Mouse (Mus musculus) ovary, adult 10 weeks (tissue): ENCODE results near the gene Bhlhe41. TPM values are rescaled to one million over a fixed set of nuclear protein-coding genes. Genes with fewer than 3 reads are reported as not detected.

ENCODE experiments used
- polyA plus RNA-seq: library from polyadenylated mRNA; stranded (reverse); fragments of 350-450 nt; fragmentation: Illumina TruSeq; extraction: RNeasy Lipid Tissue Mini Kit (QIAGEN cat#74804); gene quantifications from one replicate; pipeline ENCODE4 v1.2.3, GENCODE M21; 2014

Gene Bhlhe41
- polyA plus RNA-seq = 20.0 TPM

DNA sequence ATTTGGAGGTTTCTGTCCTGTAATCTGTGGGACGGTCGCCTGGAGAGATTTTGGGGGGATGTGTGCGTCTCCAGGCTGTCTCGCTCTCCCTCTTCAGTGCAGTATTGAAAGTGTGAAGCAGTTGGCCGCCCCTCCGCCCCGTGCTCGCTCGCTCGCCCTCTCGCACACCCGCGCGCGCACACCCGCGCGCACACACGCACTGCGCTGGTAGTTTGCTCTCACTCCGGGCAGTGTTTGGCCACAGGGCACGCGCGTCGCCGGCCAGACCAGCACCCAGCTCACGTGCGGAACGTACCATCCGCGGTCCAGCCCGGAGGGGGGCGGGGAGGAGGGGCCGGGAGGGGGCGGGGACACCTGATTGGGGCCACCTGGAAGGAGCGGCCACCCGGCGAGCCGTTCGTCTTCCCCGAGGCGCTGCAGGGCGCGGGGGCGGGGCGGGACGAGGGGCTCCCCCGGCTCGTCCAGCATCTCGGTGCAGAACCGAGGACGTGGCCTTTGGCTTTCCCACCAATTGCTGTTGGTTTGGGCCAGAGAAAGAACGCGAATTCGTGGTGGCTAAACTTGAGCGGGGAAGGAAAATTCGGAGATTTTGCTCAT, at the start of gene Bhlhe41:
Gene Bhlhe41, minus strand, starts transcription at position 270 of the 597 bp plus-strand sequence.

Other genes starting within 250 kb of the Bhlhe41 start
- not detected for gene Tuba3b, start 249.8 kb downstream of the Bhlhe41 start, polyA plus RNA-seq
- 34.0 TPM for gene Rassf8, start 118.8 kb downstream of the Bhlhe41 start, polyA plus RNA-seq
- 76.6 TPM for gene Sspn, start 66.1 kb upstream of the Bhlhe41 start, polyA plus RNA-seq